Mouse (Mus musculus): Measurements from ENCODE around the gene Pdia3.

DNA sequence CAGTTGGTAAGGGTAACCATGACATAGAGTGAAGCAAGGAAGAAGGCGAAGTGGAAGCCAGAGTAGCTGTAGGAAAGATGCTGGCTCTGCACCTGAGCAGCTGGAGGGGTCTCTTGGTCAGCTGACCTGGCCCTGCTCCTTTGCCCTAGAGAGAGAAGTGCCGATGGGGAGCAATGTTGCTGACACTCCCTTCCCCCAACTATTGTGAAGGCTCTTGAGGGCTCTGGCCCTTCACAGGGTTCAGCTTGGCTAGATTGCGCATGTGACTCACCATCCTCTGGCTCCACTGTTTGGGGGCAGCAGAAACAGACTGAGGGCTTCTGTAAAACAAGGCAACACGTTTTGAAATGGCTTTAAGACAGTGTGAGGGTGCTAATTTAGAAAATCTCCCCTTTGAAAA lies 38.8 kb downstream of the Pdia3 start:
- TF ChIP-seq EP300 (IDR thresholded peaks at IDR 0.05; ENCODE audit: low read depth), result no peak
- TF ChIP-seq CTCF (IDR thresholded peaks at IDR 0.05; ENCODE audit: low read depth), result no peak

Measured in liver, embryonic 14.5 days (tissue).